Mouse (Mus musculus) liver, adult 2 months (tissue): ENCODE measurements around the gene Ak1. TPM values are rescaled to one million over a fixed set of nuclear protein-coding genes. Genes with fewer than 3 reads are reported as not detected.

Source experiments
- DNase-seq: peaks from one replicate; pipeline ENCODE4 v3.0.0-alpha.2; 2011; ENCODE audit warnings: low read depth, low spot score; ENCODE audit errors: extremely low read depth
- H3K27ac ChIP-seq: fragments of 200-500 bp; replicated peaks from 2 replicates; pipeline ENCODE4 v1.5.1; 2012; ENCODE audit warnings: low read depth, mild to moderate bottlenecking, control low read depth, inconsistent platforms, low read length; ENCODE audit not compliant: insufficient read depth
- H3K27me3 ChIP-seq: fragments of 200-500 bp; 2 replicates; pipeline ENCODE4 v1.6.1; 2012; ENCODE audit warnings: mild to moderate bottlenecking, moderate library complexity, low read length, inconsistent platforms; ENCODE audit not compliant: control insufficient read depth, insufficient read depth
- H3K36me3 ChIP-seq: fragments of 200-500 bp; 2 replicates; pipeline ENCODE4 v1.6.1; 2012; ENCODE audit warnings: low read length, inconsistent platforms; ENCODE audit not compliant: control insufficient read depth, insufficient read depth
- H3K4me1 ChIP-seq: fragments of 200-500 bp; 2 replicates; pipeline ENCODE4 v1.6.1; 2011; ENCODE audit warnings: low read length; ENCODE audit not compliant: control insufficient read depth, insufficient read depth
- H3K4me3 ChIP-seq: fragments of 200-500 bp; 2 replicates; pipeline ENCODE4 v1.5.1; 2011; ENCODE audit warnings: low read depth, mild to moderate bottlenecking, control low read depth, low read length, moderate library complexity; ENCODE audit not compliant: insufficient read depth
- H3K79me2 ChIP-seq: fragments of 200-500 bp; 2 replicates; pipeline ENCODE4 v1.6.1; 2012; ENCODE audit warnings: inconsistent platforms, mild to moderate bottlenecking, low read length, moderate library complexity; ENCODE audit not compliant: control insufficient read depth, insufficient read depth
- H3K9ac ChIP-seq: fragments of 200-500 bp; 2 replicates; pipeline ENCODE4 v1.6.1; 2012; ENCODE audit warnings: low read depth, mild to moderate bottlenecking, control low read depth, inconsistent platforms, low read length
- CTCF ChIP-seq: fragments of 200-500 bp; IDR thresholded peaks from 2 replicates; pipeline ENCODE4 v1.5.1; 2011; ENCODE audit warnings: low read depth, low read length, control low read depth
- POLR2A ChIP-seq: fragments of 200-500 bp; IDR thresholded peaks from 2 replicates; pipeline ENCODE4 v1.6.1; 2011; ENCODE audit warnings: low read length, control low read depth; ENCODE audit not compliant: insufficient read depth; ENCODE audit errors: extremely low read depth
- WGBS: fragments of 180-500 bp; shearing (Covaris S2); methylation state at CpG from one replicate; pipeline ENCODE4 v1.1.7; 2018; 5-methylcytosine and 5-hydroxymethylcytosine counted together
- polyA plus RNA-seq: library from polyadenylated mRNA; depleted of rRNA; stranded (reverse); fragments of >200 nt; gene quantifications from 2 replicates; pipeline ENCODE4 v1.2.3, GENCODE M21; 2012
- total RNA-seq: library from RNA; depleted of rRNA; stranded (reverse); fragments of >200 nt; gene quantifications from 2 replicates; pipeline ENCODE4 v1.2.3, GENCODE M21; 2014

Ak1 gene
- total and polyA plus RNA-seq, 2 experiments = 0.26 to 1.4 TPM

DNA sequence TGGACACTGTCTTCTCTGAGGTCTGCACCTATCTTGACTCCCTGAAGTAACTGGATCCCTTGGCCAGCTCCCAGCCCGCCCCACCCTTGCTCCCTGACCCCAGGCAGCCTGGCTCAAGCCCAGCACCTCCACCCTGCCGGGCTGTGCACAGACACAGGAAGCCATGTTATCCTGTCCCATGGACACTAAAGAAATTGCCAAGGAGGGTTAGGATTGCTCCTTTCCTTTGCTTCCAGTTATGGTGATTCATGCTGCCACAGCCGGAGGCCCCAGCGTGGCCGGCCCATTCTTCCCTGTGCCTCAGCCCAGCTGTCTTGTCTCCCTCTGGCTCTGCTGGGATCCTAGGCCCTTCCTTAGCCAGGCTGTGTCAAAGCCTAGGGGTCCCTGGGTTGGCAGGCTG, 12.1 kb downstream of the Ak1 start:
- DNase-seq = no peak
- 58% methylated on average over 5 of the region's 5 CpGs for WGBS
- no peaks in the 10 kb centered on the region for H3K79me2 ChIP-seq
- H3K4me3 ChIP-seq = no peak overlapping the region
- peak overlapping the region; percentile 43; the same call in 1 of the 2 replicates for H3K27ac ChIP-seq
- no peaks in the 10 kb centered on the region; the same call in 1 of the 2 replicates for H3K4me1 ChIP-seq
- no peak overlapping the region for H3K9ac ChIP-seq
- H3K36me3 ChIP-seq = no peaks in the 10 kb centered on the region
- no peaks in the 10 kb centered on the region for H3K27me3 ChIP-seq
- no peak for TF ChIP-seq CTCF
- TF ChIP-seq POLR2A = no peak

DNA sequence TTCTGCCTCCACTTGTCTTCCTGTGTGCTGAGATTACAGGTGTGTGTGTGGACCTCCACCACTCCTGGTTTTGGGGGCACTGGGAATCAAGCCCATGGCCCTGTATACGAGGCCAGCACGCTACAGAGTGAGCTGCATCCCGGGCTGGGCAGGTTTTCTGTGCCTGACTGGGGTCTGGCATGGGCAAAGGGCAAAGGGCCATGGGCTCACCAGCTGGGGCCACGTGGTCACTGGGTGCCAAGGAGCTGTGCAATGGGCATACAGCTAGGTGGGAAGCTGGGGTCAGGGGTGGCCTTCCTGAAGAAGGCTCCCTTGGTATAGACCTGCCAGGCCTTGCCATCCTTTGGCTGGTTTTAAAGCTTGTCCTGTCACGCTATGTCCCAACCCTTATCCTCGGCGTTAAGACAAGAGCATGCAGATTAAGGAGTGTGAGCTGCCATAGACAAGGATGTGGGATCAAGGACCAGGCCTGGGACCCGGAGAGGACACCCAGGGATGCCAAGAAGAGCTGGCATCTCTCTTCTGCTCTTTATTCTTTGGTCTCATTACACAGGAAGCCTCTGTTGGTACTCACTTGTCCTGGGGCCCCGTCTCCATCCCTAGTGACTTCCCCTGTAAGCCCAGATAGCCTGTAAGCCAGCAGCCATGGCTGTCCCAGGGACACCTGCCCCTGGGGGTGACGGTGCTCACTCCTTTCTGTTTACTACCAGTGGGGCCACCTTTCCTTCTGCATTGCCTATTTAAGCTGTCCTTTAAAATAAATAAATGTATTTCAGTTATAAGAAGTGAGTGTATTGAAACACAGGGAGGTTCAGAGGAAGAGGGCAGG, 12.9 kb downstream of the Ak1 start:
- H3K79me2 ChIP-seq = no peaks in the 10 kb centered on the region
- H3K4me1 ChIP-seq = no peaks in the 10 kb centered on the region; the same call in 1 of the 2 replicates
- H3K4me3 ChIP-seq = no peak overlapping the region
- no peak overlapping the region for H3K9ac ChIP-seq
- WGBS = 79% methylated on average over 10 of the region's 10 CpGs
- DNase-seq = no peak
- H3K36me3 ChIP-seq = no peaks in the 10 kb centered on the region
- H3K27ac ChIP-seq = peak overlapping the region; percentile 23
- H3K27me3 ChIP-seq = no peaks in the 10 kb centered on the region
- TF ChIP-seq CTCF (no peak), POLR2A (no peak)

GRCm38 (mm10) chr2:32636617-32637016, 15.1 kb downstream of the Ak1 start:
- H3K79me2 ChIP-seq = no peaks in the 10 kb centered on the region
- no peak for DNase-seq
- H3K27me3 ChIP-seq = no peaks in the 10 kb centered on the region
- 90% methylated on average over 7 of the region's 7 CpGs for WGBS
- no peaks in the 10 kb centered on the region for H3K36me3 ChIP-seq
- no peak overlapping the region for H3K9ac ChIP-seq
- TF ChIP-seq CTCF = no peak
- TF ChIP-seq POLR2A = no peak
- H3K4me3 ChIP-seq = no peak overlapping the region
- H3K27ac ChIP-seq = no peak overlapping the region
- H3K4me1 ChIP-seq = peaks cover 3% of the 10 kb centered on the region; the same call in 1 of the 2 replicates

- H3K9ac ChIP-seq = no peak overlapping the region
- no peaks in the 10 kb centered on the region for H3K27me3 ChIP-seq
- peak overlapping the region; percentile 1; the same call in 1 of the 2 replicates for H3K27ac ChIP-seq
- peaks cover 3% of the 10 kb centered on the region; the same call in 1 of the 2 replicates for H3K4me1 ChIP-seq
- H3K4me3 ChIP-seq = no peak overlapping the region
- no peaks in the 10 kb centered on the region for H3K36me3 ChIP-seq
- DNase-seq = peak; percentile 21
- 44% methylated on average over 11 of the region's 11 CpGs for WGBS
- H3K79me2 ChIP-seq = no peaks in the 10 kb centered on the region
- TF ChIP-seq CTCF = no peak
Observed at GRCm38 (mm10) chr2:32637778-32638281, 16.3 kb downstream of the Ak1 start.

DNA sequence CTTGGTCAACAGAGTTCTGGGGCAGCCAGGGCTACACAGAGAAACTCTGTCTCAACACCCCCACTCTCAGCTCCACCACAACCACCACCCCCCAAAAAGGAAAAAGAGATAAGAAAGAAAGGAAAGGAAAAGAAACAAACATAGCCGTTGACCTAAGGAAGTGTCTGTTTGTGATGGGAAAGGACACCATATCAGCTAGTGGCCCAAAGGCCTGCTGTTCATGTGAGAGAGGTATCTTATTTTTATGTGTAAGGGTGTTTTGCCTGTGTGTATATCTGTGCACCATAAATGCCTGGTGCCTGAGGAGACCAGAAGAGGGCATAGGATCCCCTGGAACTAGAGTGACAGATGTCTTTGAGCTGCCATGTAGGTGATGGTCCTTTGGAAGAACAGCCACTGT, 18.1 kb downstream of the Ak1 start:
- H3K4me1 ChIP-seq = peaks cover 6% of the 10 kb centered on the region
- DNase-seq = no peak
- no peak overlapping the region for H3K9ac ChIP-seq
- H3K36me3 ChIP-seq = no peaks in the 10 kb centered on the region
- H3K27ac ChIP-seq = peak overlapping the region; percentile 70; the same call in 1 of the 2 replicates
- TF ChIP-seq POLR2A = no peak
- H3K4me3 ChIP-seq = no peak overlapping the region
- WGBS = 75% methylated on average over 1 of the region's 1 CpGs
- no peaks in the 10 kb centered on the region for H3K27me3 ChIP-seq
- H3K79me2 ChIP-seq = no peaks in the 10 kb centered on the region

GRCm38 (mm10) chr2:32640550-32641051, 19.0 kb downstream of the Ak1 start:
- TF ChIP-seq CTCF (no peak), POLR2A (no peak)
- Histone ChIP-seq H3K79me2 (no peaks in the 10 kb centered on the region), H3K36me3 (no peaks in the 10 kb centered on the region), H3K27me3 (no peaks in the 10 kb centered on the region), H3K9ac (no peak overlapping the region), H3K4me1 (peaks cover 6% of the 10 kb centered on the region), H3K27ac (peak overlapping the region; percentile 27; the same call in 1 of the 2 replicates), H3K4me3 (no peak overlapping the region)
- no peak for DNase-seq
- 67% methylated on average over 6 of the region's 6 CpGs for WGBS
